In the genomic region with DNA sequence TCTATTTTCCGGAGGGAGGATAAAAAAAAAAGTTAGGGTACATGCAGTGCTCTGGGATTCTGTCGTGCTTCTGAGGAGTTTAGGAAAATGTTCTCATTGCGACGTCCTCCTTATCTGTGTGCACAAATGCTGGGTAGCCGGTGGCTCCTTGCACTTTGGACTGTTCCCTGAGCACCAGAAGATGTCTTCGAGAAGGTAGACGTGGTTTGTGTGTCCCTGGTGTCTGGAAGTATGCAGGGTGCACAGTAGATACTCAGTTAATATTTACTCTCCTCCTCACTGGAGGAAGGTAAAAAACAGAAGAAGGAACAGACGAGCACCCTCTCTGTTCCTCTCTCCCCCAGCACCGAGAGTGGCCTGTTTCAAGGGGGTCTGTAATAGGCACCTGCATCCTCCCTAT, we compare ENCODE assay signal across 17 mouse cellular contexts. TPM values are rescaled to one million over a fixed set of nuclear protein-coding genes. Genes with fewer than 3 reads are reported as not detected.
DNase-seq lines count a peak whose midpoint lies in the region; ATAC-seq and TF ChIP-seq lines count a peak whose summit lies in the region.
"Had no signal": no experiment of that assay in that cellular context is flagged by ENCODE, and none has a peak within 500 bp of the region (broad histone marks: within the 10 kb centered on the region; RNA-seq: fewer than 3 reads in every experiment).

No protein-coding gene starts in this region.

- H3K36me3 ChIP-seq in heart, embryonic 13.5 days, result no peaks in the 10 kb centered on the region
- no peaks in the 10 kb centered on the region for H3K36me3 ChIP-seq in kidney, embryonic 15.5 days
- no peaks in the 10 kb centered on the region for H3K36me3 ChIP-seq in lung, embryonic 14.5 days (ENCODE audit: insufficient read depth)
- H3K36me3 ChIP-seq: forebrain, embryonic 15.5 days; midbrain, embryonic 10.5 days had no signal

- no peak for ATAC-seq in heart, embryonic 13.5 days (ENCODE audit: extremely low read depth, insufficient number of reproducible peaks, low FRiP score, low TSS enrichment)
- ATAC-seq in kidney, embryonic 15.5 days (replicated peaks; ENCODE audit: low FRiP score), result no peak
- ATAC-seq in lung, embryonic 14.5 days (ENCODE audit: insufficient read depth), result no peak

- H3K4me2 ChIP-seq in heart, embryonic 13.5 days, result peak overlapping the region; percentile 63; the same call in 1 of the 2 replicates
- no peak overlapping the region for H3K4me2 ChIP-seq in kidney, embryonic 15.5 days
- no peak overlapping the region for H3K4me2 ChIP-seq in lung, embryonic 14.5 days
- H3K4me2 ChIP-seq: forebrain, embryonic 15.5 days had no signal

- H3K4me1 ChIP-seq in heart, embryonic 13.5 days, result peaks cover 78% of the 10 kb centered on the region
- H3K4me1 ChIP-seq in kidney, embryonic 15.5 days, result peaks cover 36% of the 10 kb centered on the region
- peaks cover 31% of the 10 kb centered on the region for H3K4me1 ChIP-seq in lung, embryonic 14.5 days (ENCODE audit: insufficient read depth)

- no peak for TF ChIP-seq CTCF in lung, embryonic 14.5 days (IDR thresholded peaks at IDR 0.05; ENCODE audit: low read depth)

- no peak overlapping the region for H3K9ac ChIP-seq in heart, embryonic 13.5 days
- no peak overlapping the region for H3K9ac ChIP-seq in kidney, embryonic 15.5 days
- no peak overlapping the region for H3K9ac ChIP-seq in lung, embryonic 14.5 days
- H3K9ac ChIP-seq: forebrain, embryonic 15.5 days; liver, embryonic 14.5 days had no signal

- no peaks in the 10 kb centered on the region for H3K9me3 ChIP-seq in heart, embryonic 13.5 days
- H3K9me3 ChIP-seq in kidney, embryonic 15.5 days (replicated peaks), result no peaks in the 10 kb centered on the region
- no peaks in the 10 kb centered on the region for H3K9me3 ChIP-seq in lung, embryonic 14.5 days (ENCODE audit: low read depth, low read length)
- H3K9me3 ChIP-seq: forebrain, embryonic 15.5 days; midbrain, embryonic 10.5 days had no signal

- peak overlapping the region; percentile 97 for H3K27ac ChIP-seq in heart, embryonic 13.5 days (replicated peaks)
- H3K27ac ChIP-seq in kidney, embryonic 15.5 days, result no peak overlapping the region
- H3K27ac ChIP-seq in lung, embryonic 14.5 days (ENCODE audit: low read depth), result peak overlapping the region; percentile 25; the same call in 1 of the 2 replicates
- H3K27ac ChIP-seq: forebrain, embryonic 15.5 days; liver, embryonic 14.5 days; macrophage; midbrain, embryonic 10.5 days had no signal

- H3K27me3 ChIP-seq in heart, embryonic 13.5 days (replicated peaks), result no peaks in the 10 kb centered on the region
- H3K27me3 ChIP-seq in kidney, embryonic 15.5 days, result no peaks in the 10 kb centered on the region
- no peaks in the 10 kb centered on the region for H3K27me3 ChIP-seq in lung, embryonic 14.5 days (ENCODE audit: insufficient read depth, low read length)
- H3K27me3 ChIP-seq: forebrain, embryonic 15.5 days had no signal

- no peak overlapping the region for H3K4me3 ChIP-seq in heart, embryonic 13.5 days
- H3K4me3 ChIP-seq in kidney, embryonic 15.5 days (replicated peaks), result no peak overlapping the region
- H3K4me3 ChIP-seq in lung, embryonic 14.5 days (ENCODE audit: low read depth, low read length), result no peak overlapping the region
- H3K4me3 ChIP-seq: forebrain, embryonic 15.5 days; midbrain, embryonic 10.5 days had no signal

- DNase-seq in heart, postnatal 4 days, result no peak
- DNase-seq in kidney, adult 18-20 months, result peak; percentile 23
- DNase-seq in lung, embryonic 14.5 days, result no peak
- DNase-seq in lung, postnatal 36 days, result no peak
- no peak for DNase-seq in urinary bladder, adult 18-20 months (ENCODE audit: low spot score in 2 of 2)
- DNase-seq: adrenal gland, postnatal 36 days; B cell, adult 2 months; cerebellum, adult 18-20 months; gastrocnemius, postnatal 25 days; right cerebral cortex, postnatal 25 days; thymus, postnatal 36 days had no signal

- 73% methylated on average over 9 of the region's 9 CpGs for WGBS in heart, embryonic 13.5 days
- 82% methylated on average over 9 of the region's 9 CpGs for WGBS in kidney, embryonic 15.5 days
- WGBS in lung, embryonic 14.5 days, result 74% methylated on average over 9 of the region's 9 CpGs

RNA-seq across cellular contexts. Expression of gene Slc4a4, which starts 44.6 kb away (rescaled TPM):
- polyA plus RNA-seq in heart, embryonic 13.5 days (2015; fragmentation: Nextera tagmentation; extraction: Ambion mirVana), result 3.1 and 3.9 TPM in 2 replicates
- 10 to 100 TPM; 39.4 to 40.4 TPM for total RNA-seq in heart, postnatal 4 days (2021)
- polyA plus RNA-seq in kidney, embryonic 15.5 days (2015; fragmentation: Nextera tagmentation; extraction: Ambion mirVana), result 8.1 and 8.4 TPM in 2 replicates
- 5.2 and 5.6 TPM in 2 replicates for polyA plus RNA-seq in lung, embryonic 14.5 days (2014; fragmentation: Nextera tagmentation; extraction: Ambion mirVana)
- polyA plus RNA-seq: macrophage had no signal
